Mouse (Mus musculus) cortical plate, adult 2 months (tissue): ENCODE results near the gene Slc1a2. TPM values are rescaled to one million over a fixed set of nuclear protein-coding genes. Genes with fewer than 3 reads are reported as not detected.
A peak's percentile ranks its signal among the peaks of the same experiment; 100 is the strongest.

ENCODE experiments used
- H3K27ac ChIP-seq: fragments of 200-500 bp; 2 replicates; pipeline ENCODE4 v1.5.1; 2012; ENCODE audit warnings: low read length, control low read depth, inconsistent platforms; ENCODE audit not compliant: insufficient read depth
- H3K4me1 ChIP-seq: fragments of 200-500 bp; 2 replicates; pipeline ENCODE4 v1.6.1; 2011; ENCODE audit warnings: low read length; ENCODE audit not compliant: control insufficient read depth, insufficient read depth
- H3K4me3 ChIP-seq: fragments of 200-500 bp; 2 replicates; pipeline ENCODE4 v1.5.1; 2011; ENCODE audit warnings: mild to moderate bottlenecking, low read length, control low read depth; ENCODE audit not compliant: insufficient read depth
- CTCF ChIP-seq: fragments of 200-500 bp; IDR thresholded peaks from 2 replicates; pipeline ENCODE4 v1.5.1; 2011; ENCODE audit warnings: mild to moderate bottlenecking, control low read depth, low read length; ENCODE audit not compliant: insufficient read depth; ENCODE audit errors: extremely low read depth
- POLR2A ChIP-seq: fragments of 200-500 bp; IDR thresholded peaks from 2 replicates; pipeline ENCODE4 v1.6.1; 2011; ENCODE audit warnings: mild to moderate bottlenecking, low read length, control low read depth; ENCODE audit not compliant: insufficient read depth; ENCODE audit errors: extremely low read depth
- polyA plus RNA-seq: library from polyadenylated mRNA; depleted of rRNA; stranded (reverse); fragments of >200 nt; gene quantifications from 2 replicates; pipeline ENCODE4 v1.2.3, GENCODE M21; 2012

Slc1a2 gene
- polyA plus RNA-seq, 1 experiment, result 784 TPM

- TF ChIP-seq CTCF, result no peak
- no peak for TF ChIP-seq POLR2A
- H3K4me3 ChIP-seq, result no peak overlapping the region
- H3K4me1 ChIP-seq, result peaks cover 15% of the 10 kb centered on the region
- H3K27ac ChIP-seq, result no peak overlapping the region
Measured at GRCm38 (mm10) chr2:102699921-102700320, 41.5 kb downstream of the Slc1a2 start.

GRCm38 (mm10) chr2:102700695-102701094 is 42.2 kb downstream of the Slc1a2 start:
- H3K4me3 ChIP-seq, result no peak overlapping the region
- TF ChIP-seq POLR2A (no peak), CTCF (no peak)
- peaks cover 16% of the 10 kb centered on the region for H3K4me1 ChIP-seq
- H3K27ac ChIP-seq, result no peak overlapping the region

- Histone ChIP-seq H3K4me1 (peaks cover 19% of the 10 kb centered on the region), H3K27ac (no peak overlapping the region), H3K4me3 (no peak overlapping the region)
- no peak for TF ChIP-seq POLR2A
- no peak for TF ChIP-seq CTCF
Measured at GRCm38 (mm10) chr2:102701382-102701781, 42.9 kb downstream of the Slc1a2 start.

DNA sequence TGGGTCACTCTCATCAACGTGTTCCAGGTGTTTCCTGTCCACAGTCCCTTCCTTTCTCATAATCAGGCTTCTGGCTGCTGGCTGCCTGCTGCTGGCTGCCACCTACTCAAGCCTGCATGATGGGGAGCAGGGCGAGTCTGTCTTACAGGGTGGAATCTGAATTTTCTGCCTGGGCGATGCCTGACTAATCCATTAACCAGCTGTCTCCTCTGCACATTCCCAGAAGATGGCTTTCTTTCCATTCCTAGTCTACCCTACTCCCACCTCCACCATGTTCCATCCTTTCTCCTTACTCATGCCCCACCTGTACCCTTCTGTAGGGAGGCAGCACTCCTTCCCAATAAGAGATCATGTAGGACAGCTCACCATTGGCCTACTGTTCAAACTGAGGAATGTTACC is 45.1 kb downstream of the Slc1a2 start:
- peaks cover 18% of the 10 kb centered on the region for H3K4me1 ChIP-seq
- TF ChIP-seq CTCF (no peak), POLR2A (no peak)
- H3K4me3 ChIP-seq, result no peak overlapping the region
- peak overlapping the region; percentile 70; the same call in 1 of the 2 replicates for H3K27ac ChIP-seq

- Histone ChIP-seq H3K27ac (no peak overlapping the region), H3K4me1 (peaks cover 20% of the 10 kb centered on the region), H3K4me3 (no peak overlapping the region)
- TF ChIP-seq CTCF (no peak), POLR2A (no peak)
Measured at GRCm38 (mm10) chr2:102704781-102705180, 46.3 kb downstream of the Slc1a2 start.

DNA sequence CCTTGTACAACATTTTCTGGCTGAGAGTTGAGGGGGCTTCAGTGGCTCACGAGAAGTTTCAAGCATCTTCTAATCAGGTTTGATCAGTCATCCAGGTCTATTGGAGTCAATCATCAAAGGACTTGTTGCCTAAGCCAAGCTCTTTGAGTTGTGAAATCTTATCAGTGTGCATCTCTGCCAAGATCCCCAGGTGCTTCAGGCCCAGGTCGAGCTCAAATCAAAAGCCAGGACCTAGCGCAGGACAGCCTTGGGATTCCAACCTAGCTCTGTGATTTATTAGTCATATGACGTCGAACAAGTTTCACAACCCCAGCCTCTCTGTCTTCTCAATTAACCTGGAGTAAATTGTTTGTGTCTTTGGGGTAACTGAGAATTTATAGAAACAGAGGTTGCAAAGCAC is 53.1 kb downstream of the Slc1a2 start:
- TF ChIP-seq POLR2A (no peak), CTCF (no peak)
- H3K4me3 ChIP-seq, result no peak overlapping the region
- H3K4me1 ChIP-seq, result peaks cover 8% of the 10 kb centered on the region
- H3K27ac ChIP-seq, result no peak overlapping the region

GRCm38 (mm10) chr2:102712049-102712448 is 53.6 kb downstream of the Slc1a2 start:
- Histone ChIP-seq H3K4me3 (no peak overlapping the region), H3K27ac (no peak overlapping the region), H3K4me1 (peaks cover 7% of the 10 kb centered on the region)
- TF ChIP-seq CTCF, result no peak

DNA sequence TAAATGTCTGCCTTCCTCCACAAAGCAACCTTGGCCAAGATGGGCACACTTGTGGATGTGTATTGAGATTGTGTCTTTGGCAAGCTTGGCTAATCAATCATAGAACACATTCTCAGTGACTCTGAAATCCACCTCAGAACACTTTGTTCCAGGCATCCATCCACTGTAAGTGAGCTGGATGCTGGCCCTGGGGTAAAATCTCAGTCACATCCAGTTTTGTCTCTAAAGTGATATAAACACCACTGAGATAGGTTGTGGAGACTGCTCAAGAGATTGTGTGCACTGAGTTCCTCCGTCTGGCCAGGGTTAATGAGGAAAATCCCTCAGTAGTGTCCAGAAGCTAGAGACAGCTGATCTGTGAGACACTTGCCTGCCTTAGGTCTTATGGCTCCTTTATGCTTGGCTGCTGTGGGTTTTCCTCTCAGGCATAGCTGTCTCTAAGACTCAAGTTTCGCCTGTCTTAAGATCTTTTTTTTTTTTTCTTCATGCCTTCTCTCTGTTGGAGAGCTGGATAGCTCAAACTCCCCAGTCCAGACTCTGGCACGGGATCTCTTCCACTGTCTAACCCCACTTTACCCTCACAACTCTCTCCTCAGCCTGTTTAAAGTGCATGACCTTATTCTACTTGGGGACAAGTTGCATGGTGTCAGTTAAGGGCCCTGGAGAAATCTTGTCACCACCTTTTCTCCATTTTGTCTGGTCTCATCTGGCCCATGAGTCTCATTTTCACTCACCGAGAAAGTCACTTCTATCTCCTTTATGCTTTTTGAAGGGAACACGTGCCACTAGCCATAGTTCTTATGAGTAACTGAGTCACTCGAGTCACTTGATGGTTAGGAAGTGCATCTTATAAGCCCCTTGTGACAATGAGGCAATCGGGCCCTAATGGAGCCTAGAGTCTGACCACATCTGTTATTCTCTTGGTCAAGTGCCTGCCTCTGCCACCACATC is 54.5 kb downstream of the Slc1a2 start:
- no peak overlapping the region for H3K27ac ChIP-seq
- H3K4me3 ChIP-seq, result no peak overlapping the region
- TF ChIP-seq POLR2A (no peak), CTCF (no peak)
- peaks cover 6% of the 10 kb centered on the region for H3K4me1 ChIP-seq

DNA sequence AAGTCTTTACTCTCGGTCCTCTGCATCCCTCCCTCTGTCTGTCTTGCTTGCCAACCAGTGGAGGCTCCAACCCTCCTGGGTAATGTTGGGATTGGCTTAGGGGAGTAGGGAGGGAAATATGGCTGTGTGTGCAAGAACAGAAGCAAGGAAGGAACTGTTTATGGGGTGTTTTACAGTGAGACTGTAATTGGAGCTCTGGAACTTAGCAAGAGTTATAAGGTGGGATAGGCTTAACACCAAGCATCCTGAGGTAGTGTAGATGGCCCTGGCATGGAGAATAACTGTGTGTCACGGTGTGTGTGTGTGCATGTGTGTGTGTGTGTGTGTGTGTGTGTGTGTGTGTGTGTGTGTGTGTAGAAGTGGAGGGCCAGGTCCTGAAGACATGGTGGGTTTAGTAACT is 55.9 kb downstream of the Slc1a2 start:
- no peak overlapping the region for H3K4me3 ChIP-seq

DNA sequence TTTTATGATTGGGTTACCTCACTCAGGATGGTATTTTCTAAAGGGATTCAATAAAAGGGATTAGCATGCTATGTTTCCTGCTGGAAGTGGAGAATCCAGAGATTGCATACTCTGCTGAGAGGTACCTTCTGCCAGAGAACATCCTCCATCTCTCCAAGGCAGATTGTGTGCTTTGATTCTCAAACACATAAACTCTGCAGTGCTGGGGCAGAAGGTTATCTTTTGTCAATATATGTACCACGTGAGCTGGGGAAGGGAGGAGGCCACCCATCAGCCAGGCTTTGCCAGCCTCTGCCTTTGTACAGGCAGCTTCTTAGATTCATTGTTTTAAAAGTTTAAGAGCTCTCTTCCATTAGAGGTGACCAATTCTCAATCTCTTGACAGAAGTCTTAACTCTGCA is 57.3 kb downstream of the Slc1a2 start:
- TF ChIP-seq CTCF (no peak), POLR2A (no peak)
- no peak overlapping the region for H3K27ac ChIP-seq

More for the DNA sequence above, 55.9 kb downstream of the Slc1a2 start:
- Histone ChIP-seq H3K27ac (no peak overlapping the region), H3K4me1 (peaks cover 4% of the 10 kb centered on the region; the same call in 1 of the 2 replicates)
- no peak for TF ChIP-seq CTCF
- no peak for TF ChIP-seq POLR2A

DNA sequence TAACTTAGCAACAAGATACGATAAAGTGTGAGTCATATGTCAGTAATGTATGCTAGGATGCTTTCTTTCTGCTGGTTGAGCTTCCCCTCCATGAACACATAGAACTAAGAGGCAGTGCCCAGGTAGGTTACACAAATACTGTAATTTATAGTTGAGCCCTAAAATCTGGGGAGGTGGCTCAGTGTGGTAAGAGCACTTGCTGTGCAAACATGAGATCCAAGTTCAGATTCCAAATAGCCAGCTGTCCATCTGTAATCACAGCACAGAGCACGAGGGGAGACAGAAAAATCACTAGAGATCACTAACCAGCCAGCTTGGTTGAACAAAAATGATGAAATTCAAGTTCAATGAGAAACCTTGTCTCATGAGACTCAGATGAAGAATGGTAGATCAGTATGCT is 63.4 kb downstream of the Slc1a2 start:
- Histone ChIP-seq H3K4me1 (peaks cover 3% of the 10 kb centered on the region; the same call in 1 of the 2 replicates), H3K27ac (no peak overlapping the region), H3K4me3 (no peak overlapping the region)
- no peak for TF ChIP-seq CTCF
- TF ChIP-seq POLR2A, result no peak

More for the DNA sequence above, 57.3 kb downstream of the Slc1a2 start:
- Histone ChIP-seq H3K4me3 (no peak overlapping the region), H3K4me1 (peaks cover 4% of the 10 kb centered on the region; the same call in 1 of the 2 replicates)
